8 mouse cellular contexts compared by ENCODE assay signal in genomic region chr11:101772449-101772848, GRCm38 (mm10). TPM values are rescaled to one million over a fixed set of nuclear protein-coding genes. Genes with fewer than 3 reads are reported as not detected.
DNase-seq lines count a peak whose midpoint lies in the region; ATAC-seq and TF ChIP-seq lines count a peak whose summit lies in the region.

No protein-coding gene starts in this region.

- WGBS in heart, embryonic 13.5 days, result 1% methylated on average over 16 of the region's 16 CpGs
- under 1% methylated on average over 16 of the region's 16 CpGs for WGBS in kidney, postnatal 0 days

- ATAC-seq in heart, embryonic 13.5 days (ENCODE audit: extremely low read depth, insufficient number of reproducible peaks, low FRiP score, low TSS enrichment), result peak; percentile 43; the same call in 1 of the 2 replicates
- ATAC-seq in kidney, postnatal 0 days (replicated peaks; ENCODE audit: low FRiP score, low read depth), result peak; percentile 81

- TF ChIP-seq POLR2A in testis, adult 2 months (IDR thresholded peaks at IDR 0.05; ENCODE audit: control insufficient read depth, low read depth, low read length), result no peak

- no peaks in the 10 kb centered on the region for H3K9me3 ChIP-seq in heart, embryonic 13.5 days
- H3K9me3 ChIP-seq in kidney, postnatal 0 days (replicated peaks; ENCODE audit: low read length), result no peaks in the 10 kb centered on the region

- 0 out of 2 replicates have a peak, but pooled peaks have one; percentile 9 for TF ChIP-seq CTCF in kidney, postnatal 0 days (IDR thresholded peaks at IDR 0.05; ENCODE audit: low read depth)
- TF ChIP-seq CTCF in testis, adult 2 months (IDR thresholded peaks at IDR 0.05; ENCODE audit: control insufficient read depth, insufficient read depth, insufficient replicate concordance, low read depth, low read length), result no peak

- peaks cover 16% of the 10 kb centered on the region for H3K4me1 ChIP-seq in heart, embryonic 13.5 days
- no peaks in the 10 kb centered on the region; the same call in 1 of the 2 replicates for H3K4me1 ChIP-seq in kidney, postnatal 0 days (replicated peaks; ENCODE audit: insufficient read depth, low read length)
- H3K4me1 ChIP-seq in testis, adult 2 months (ENCODE audit: control insufficient read depth, insufficient read depth, low read length), result peaks cover 10% of the 10 kb centered on the region

- peak overlapping the region; percentile 39 for H3K27ac ChIP-seq in heart, embryonic 13.5 days (replicated peaks)
- H3K27ac ChIP-seq in kidney, postnatal 0 days, result no peak overlapping the region
- no peak overlapping the region for H3K27ac ChIP-seq in testis, adult 2 months (ENCODE audit: control insufficient read depth, insufficient read depth, low read depth, low read length)

- DNase-seq in WW6 (ENCODE audit: low read depth, low spot score), result peak; percentile 98
- DNase-seq in embryo, embryonic 11.5 days (ENCODE audit: low read depth, low spot score), result peak; percentile 86
- peak; percentile 95 for DNase-seq in kidney, postnatal 0 days (ENCODE audit: low spot score)
- DNase-seq in lung, postnatal 25 days (ENCODE audit: low spot score), result peak; percentile 63
- no peak for DNase-seq in layer of hippocampus, postnatal 36 days
- DNase-seq in urinary bladder, postnatal 10 days (ENCODE audit: low spot score), result no peak

- H3K36me3 ChIP-seq in heart, embryonic 13.5 days, result peaks cover 22% of the 10 kb centered on the region
- H3K36me3 ChIP-seq in kidney, postnatal 0 days (ENCODE audit: insufficient read depth, low read length), result peaks cover 7% of the 10 kb centered on the region
- no peaks in the 10 kb centered on the region for H3K36me3 ChIP-seq in testis, adult 2 months (ENCODE audit: control insufficient read depth, insufficient read depth, low read length)

- H3K4me2 ChIP-seq in heart, embryonic 13.5 days, result peak overlapping the region; percentile 72
- peak overlapping the region; percentile 63 for H3K4me2 ChIP-seq in kidney, postnatal 0 days (ENCODE audit: low read length)

- peaks cover 39% of the 10 kb centered on the region for H3K27me3 ChIP-seq in heart, embryonic 13.5 days (replicated peaks)
- H3K27me3 ChIP-seq in kidney, postnatal 0 days (ENCODE audit: insufficient read depth, low read length), result 0 out of 2 replicates have a peak, but pooled peaks cover 6% of the 10 kb centered on the region
- no peaks in the 10 kb centered on the region for H3K27me3 ChIP-seq in testis, adult 2 months (ENCODE audit: control insufficient read depth, insufficient read depth, low read length)

- peak overlapping the region; percentile 46 for H3K4me3 ChIP-seq in heart, embryonic 13.5 days
- H3K4me3 ChIP-seq in kidney, postnatal 0 days (replicated peaks; ENCODE audit: low read depth, low read length), result peak overlapping the region; percentile 32
- H3K4me3 ChIP-seq in testis, adult 2 months (ENCODE audit: control insufficient read depth, low read depth, low read length), result peak overlapping the region; percentile 47

- H3K9ac ChIP-seq in heart, embryonic 13.5 days, result peak overlapping the region; percentile 69
- no peak overlapping the region for H3K9ac ChIP-seq in kidney, postnatal 0 days (ENCODE audit: low read depth, low read length)

RNA-seq across cellular contexts. Expression of gene Etv4, which starts 12.7 kb away (rescaled TPM):
- polyA plus RNA-seq in heart, embryonic 13.5 days (2015; fragmentation: Nextera tagmentation; extraction: Ambion mirVana), result 8.2 and 9.5 TPM in 2 replicates
- 42.6 and 44.7 TPM in 2 replicates for polyA plus RNA-seq in kidney, postnatal 0 days (2015; fragmentation: Nextera tagmentation; extraction: Ambion mirVana)
- 0.53 and 1.1 TPM in 2 replicates for polyA plus RNA-seq in testis, adult 2 months (2012; rRNA removed)
- 10 to 100 TPM; 15.1 to 16.3 TPM for total RNA-seq in layer of hippocampus, postnatal 36 days (2021)

RNA-seq across cellular contexts. Expression of gene Dhx8, which starts 39.7 kb away (rescaled TPM):
- 18.8 and 20.1 TPM in 2 replicates for polyA plus RNA-seq in heart, embryonic 13.5 days (2015; fragmentation: Nextera tagmentation; extraction: Ambion mirVana)
- 18.3 and 20.4 TPM in 2 replicates for polyA plus RNA-seq in kidney, postnatal 0 days (2015; fragmentation: Nextera tagmentation; extraction: Ambion mirVana)
- 21.0 and 21.3 TPM in 2 replicates for polyA plus RNA-seq in testis, adult 2 months (2012; rRNA removed)
- 10 to 100 TPM; 35.6 to 40.4 TPM for total RNA-seq in layer of hippocampus, postnatal 36 days (2021)

Comparison
In these comparisons a context has a peak if more than half of its experiments do, and no peak if none do; other contexts are left out.
1. DNase-seq: peak in WW6 (single experiment), embryo, embryonic 11.5 days (single experiment), kidney, postnatal 0 days (single experiment) and lung, postnatal 25 days (single experiment); none in layer of hippocampus, postnatal 36 days (0 of 2) and urinary bladder, postnatal 10 days (single experiment).
2. Peak in every context shown above with its lines, with median percentiles within 50 percentile points of each other: H3K4me3 ChIP-seq.